Mouse (Mus musculus): Measurements from ENCODE around the gene H2-T3. TPM values are rescaled to one million over a fixed set of nuclear protein-coding genes. Genes with fewer than 3 reads are reported as not detected.
"Not testable (repeated sequence)": the region's sequence is repeated elsewhere in the genome, so short reads cannot be mapped to it uniquely, and the experiment has no call there.

H2-T3 gene
- polyA plus RNA-seq, 1 experiment = not detected

DNA sequence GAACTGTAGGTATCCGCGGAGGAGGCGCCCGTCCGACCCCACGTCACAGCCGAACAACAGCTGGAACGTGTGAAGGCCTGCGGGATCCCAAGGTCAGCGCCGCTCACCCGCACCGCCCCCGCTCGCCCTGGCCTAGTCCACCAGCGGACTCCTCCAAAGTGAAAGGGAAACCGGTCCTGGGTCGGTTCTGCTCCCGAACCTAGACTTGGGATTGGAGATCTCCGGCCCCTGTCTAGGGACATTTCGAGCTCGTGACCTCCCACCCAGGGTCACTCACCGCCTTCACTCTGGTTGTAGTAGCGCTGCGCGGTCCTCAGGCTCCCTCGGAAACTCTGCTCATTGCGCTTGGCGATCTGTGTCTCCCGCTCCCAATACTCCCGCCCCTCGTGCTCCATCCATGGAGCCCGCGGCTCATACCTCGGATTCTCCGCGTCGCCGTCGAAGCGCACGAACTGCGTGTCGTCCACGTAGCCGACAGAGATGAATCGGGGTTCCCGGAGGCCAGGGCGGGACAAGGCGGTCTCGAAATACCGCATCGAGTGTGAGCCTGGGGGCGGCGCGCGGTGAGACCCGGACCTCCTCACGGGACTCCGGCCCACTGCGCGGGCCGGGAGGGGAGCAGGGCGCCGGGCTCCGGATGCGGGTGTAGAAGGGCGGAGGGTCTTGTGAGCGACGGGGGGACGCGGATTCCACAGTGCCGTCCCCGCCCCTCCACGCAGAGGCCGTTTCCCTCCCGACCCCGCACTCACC lies 44.8 kb downstream of the H2-T3 start:
- no peaks in the 10 kb centered on the region; the same call in 1 of the 2 replicates for H3K4me1 ChIP-seq (ENCODE audit: control insufficient read depth)
- no peaks in the 10 kb centered on the region for H3K9me3 ChIP-seq (ENCODE audit: control insufficient read depth, low read length)
- no peak for TF ChIP-seq TAL1 (IDR thresholded peaks at IDR 0.05; ENCODE audit: low read length)
- no peak for TF ChIP-seq GATA1 (IDR thresholded peaks at IDR 0.05; ENCODE audit: low read length)
- no peaks in the 10 kb centered on the region for H3K36me3 ChIP-seq (ENCODE audit: control insufficient read depth)
- H3K4me3 ChIP-seq (replicated peaks) = no peak overlapping the region
- H3K27me3 ChIP-seq (ENCODE audit: control insufficient read depth) = peaks cover 23% of the 10 kb centered on the region

DNA sequence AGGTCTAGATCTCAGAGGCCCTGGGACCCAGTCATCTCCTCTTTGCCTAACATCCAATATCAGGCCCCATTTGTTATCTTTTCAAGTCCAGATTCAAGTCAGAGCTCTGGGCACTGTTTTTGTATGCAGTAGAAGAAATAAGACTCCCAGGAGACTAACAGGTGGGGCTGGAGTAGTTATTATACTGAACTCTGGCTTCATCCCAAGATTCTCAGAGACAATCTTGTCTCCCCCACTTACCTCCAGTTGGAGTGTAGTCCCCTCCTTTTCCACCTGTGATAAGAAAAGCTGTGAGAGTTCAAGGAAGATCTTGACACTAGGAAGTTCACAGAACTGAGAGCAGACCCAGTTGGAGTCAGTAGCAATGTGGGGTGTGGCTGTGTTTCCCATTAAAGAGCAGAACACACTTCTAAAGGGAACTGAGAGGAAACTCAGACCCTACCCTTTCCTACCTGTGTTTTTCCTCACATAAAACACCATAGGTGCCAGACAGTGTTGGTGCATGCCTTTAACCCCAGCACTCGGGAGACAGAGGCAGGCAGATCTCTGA lies 53.7 kb downstream of the H2-T3 start:
- not testable (repeated sequence) for H3K4me1 ChIP-seq (ENCODE audit: control insufficient read depth); H3K27me3 ChIP-seq (ENCODE audit: control insufficient read depth); H3K4me3 ChIP-seq (replicated peaks); H3K36me3 ChIP-seq (ENCODE audit: control insufficient read depth); H3K9me3 ChIP-seq (ENCODE audit: control insufficient read depth, low read length)

Other genes starting within 250 kb of the H2-T3 start
- 14.0 and 24.6 TPM in 2 replicates for gene Abcf1, start 220.5 kb downstream of the H2-T3 start, polyA plus RNA-seq (2012)
- gene Gnl1, start 210.4 kb downstream of the H2-T3 start, polyA plus RNA-seq (2012) = 1.5 and 1.9 TPM in 2 replicates
- 0.18 and 0.30 TPM in 2 replicates for gene Prr3, start 210.1 kb downstream of the H2-T3 start, polyA plus RNA-seq (2012)
- gene H2-T24, start 169.7 kb downstream of the H2-T3 start, polyA plus RNA-seq (2012) = 0.91 and 0.98 TPM in 2 replicates
- 3.7 and 5.0 TPM in 2 replicates for gene H2-T23, start 157.4 kb downstream of the H2-T3 start, polyA plus RNA-seq (2012)
- gene H2-T22, start 147.5 kb downstream of the H2-T3 start, polyA plus RNA-seq (2012) = 0.12 and 0.14 TPM in 2 replicates
- not detected in 2 replicates for gene Gm6034, start 147.3 kb downstream of the H2-T3 start, polyA plus RNA-seq (2012)
- gene Gm11127, start 131.9 kb downstream of the H2-T3 start, polyA plus RNA-seq (2012) = 0.07 TPM in 1 of 2 replicates, not detected in the other
- gene Gm19684, start 68.6 kb downstream of the H2-T3 start, polyA plus RNA-seq (2012) = not detected in 2 replicates
- 0.08 TPM in 1 of 2 replicates, not detected in the other for gene Gm7030, start 60.9 kb downstream of the H2-T3 start, polyA plus RNA-seq (2012)
- not detected in 2 replicates for gene Gm8909, start 21.8 kb downstream of the H2-T3 start, polyA plus RNA-seq (2012)
- gene Rpp21, start 67.8 kb upstream of the H2-T3 start, polyA plus RNA-seq (2012) = 13.4 and 19.7 TPM in 2 replicates
- 0.67 and 0.87 TPM in 2 replicates for gene Trim39, start 82.0 kb upstream of the H2-T3 start, polyA plus RNA-seq (2012)
- not detected in 2 replicates for gene H2-M10.2, start 96.2 kb upstream of the H2-T3 start, polyA plus RNA-seq (2012)
- gene H2-M10.1, start 135.9 kb upstream of the H2-T3 start, polyA plus RNA-seq (2012) = not detected in 2 replicates
- gene H2-M10.3, start 178.1 kb upstream of the H2-T3 start, polyA plus RNA-seq (2012) = not detected in 2 replicates